Mouse (Mus musculus) adrenal gland, adult 2 months (tissue): ENCODE measurements around the gene Rab42. TPM values are rescaled to one million over a fixed set of nuclear protein-coding genes. Genes with fewer than 3 reads are reported as not detected.
"Not testable (repeated sequence)": the region's sequence is repeated elsewhere in the genome, so short reads cannot be mapped to it uniquely, and the experiment has no call there.

Experiments
- DNase-seq: peaks from one replicate; pipeline ENCODE4 v3.0.0; 2021
- polyA plus RNA-seq: library from polyadenylated mRNA; depleted of rRNA; stranded (reverse); fragments of >200 nt; gene quantifications from 2 replicates; pipeline ENCODE4 v1.2.3, GENCODE M21; 2012
- total RNA-seq, 2 experiments: library from RNA; stranded (reverse); gene quantifications; 2 replicates each; pipeline ENCODE4 v1.2.3; 2021

The Rab42 gene
- total and polyA plus RNA-seq, 3 experiments = 1.4 to 3.2 (median 3.0) TPM

- DNase-seq = no peak
These were observed 8.6 kb upstream of the Rab42 start for GRCm38 (mm10) chr4:132311801-132312200.

- no peak for DNase-seq
These were observed 8.0 kb upstream of the Rab42 start for GRCm38 (mm10) chr4:132311209-132311608.

GRCm38 (mm10) chr4:132309849-132310472, 6.8 kb upstream of the Rab42 start:
- DNase-seq = peak; percentile 57

GRCm38 (mm10) chr4:132309140-132309848, 6.1 kb upstream of the Rab42 start:
- peak; percentile 30 for DNase-seq

- DNase-seq = peak; percentile 93
These were observed 5.4 kb upstream of the Rab42 start for GRCm38 (mm10) chr4:132308437-132309139.

GRCm38 (mm10) chr4:132306004-132306403, 2.8 kb upstream of the Rab42 start:
- no peak for DNase-seq

- no peak for DNase-seq
These were observed 2.1 kb upstream of the Rab42 start for GRCm38 (mm10) chr4:132305276-132305675.

- not testable (repeated sequence) for DNase-seq
These were observed 299 bp upstream of the Rab42 start for GRCm38 (mm10) chr4:132303484-132303883.

GRCm38 (mm10) chr4:132301965-132302938, 933 bp downstream of the Rab42 start:
- DNase-seq = no peak

GRCm38 (mm10) chr4:132301486-132301885, 1.7 kb downstream of the Rab42 start:
- peak; percentile 57 for DNase-seq

- DNase-seq = no peak
These were observed 3.3 kb downstream of the Rab42 start for GRCm38 (mm10) chr4:132299849-132300248.

GRCm38 (mm10) chr4:132295696-132296390, 7.3 kb downstream of the Rab42 start:
- no peak for DNase-seq

GRCm38 (mm10) chr4:132293682-132294240, 9.4 kb downstream of the Rab42 start:
- no peak for DNase-seq

- peak; percentile 53 for DNase-seq
These were observed 10.2 kb downstream of the Rab42 start for GRCm38 (mm10) chr4:132292988-132293387.

- DNase-seq = no peak
These were observed 11.4 kb downstream of the Rab42 start for GRCm38 (mm10) chr4:132291624-132292335.

- no peak for DNase-seq
These were observed 12.1 kb downstream of the Rab42 start for GRCm38 (mm10) chr4:132291056-132291455.

- DNase-seq = not testable (repeated sequence)
These were observed 14.3 kb downstream of the Rab42 start for GRCm38 (mm10) chr4:132288840-132289239.

GRCm38 (mm10) chr4:132275949-132276348, 27.2 kb downstream of the Rab42 start:
- DNase-seq = no peak

- peak; percentile 95 for DNase-seq
These were observed 28.9 kb downstream of the Rab42 start, which contains the start of gene Taf12 for GRCm38 (mm10) chr4:132274156-132274862. TSS of gene Taf12 (plus strand) at chr4:132274375.
